Mouse (Mus musculus): ENCODE data around the gene Gm17545.

DNA sequence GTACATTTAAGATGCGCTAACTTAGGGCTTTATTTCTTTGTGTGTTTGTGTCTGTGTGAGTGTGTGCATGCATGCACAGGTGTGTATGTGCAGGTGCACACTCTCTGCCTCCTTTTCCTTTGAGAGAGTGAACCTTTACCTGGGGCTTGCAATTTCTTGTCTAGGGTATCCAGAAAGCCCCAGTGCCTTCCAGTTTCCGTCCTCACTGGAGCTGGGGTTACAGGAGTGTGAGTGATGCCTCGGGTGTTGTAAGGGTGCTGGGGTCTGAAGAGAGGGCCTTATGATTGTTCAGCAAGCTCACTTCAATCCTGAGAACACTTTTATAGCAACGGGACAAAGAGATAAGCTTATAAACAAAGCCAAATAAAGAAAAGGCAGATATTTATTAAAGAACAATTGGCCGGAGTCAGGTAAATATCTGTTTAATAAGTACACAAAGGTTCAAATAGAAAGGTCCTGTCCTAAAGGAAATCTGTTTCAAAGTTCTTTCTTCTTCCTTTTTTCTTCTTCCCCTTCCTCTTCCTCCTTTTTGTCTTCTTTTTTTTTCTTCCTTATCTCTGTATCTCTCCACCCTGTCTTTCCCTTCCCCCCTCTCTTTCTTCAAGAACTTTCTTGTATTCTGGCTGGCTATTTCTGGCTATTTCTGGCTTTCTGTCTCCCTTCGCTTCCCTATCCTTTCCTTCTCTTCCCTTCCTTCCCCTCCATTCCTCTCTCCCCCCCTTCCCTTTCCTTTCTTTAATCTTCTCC is 43.1 kb downstream of the Gm17545 start:
- TF ChIP-seq CTCF (IDR thresholded peaks at IDR 0.05; ENCODE audit: low read depth, low read length) = no peak
- no peak for TF ChIP-seq GATA2 (IDR thresholded peaks at IDR 0.05; ENCODE audit: borderline replicate concordance, low read depth, low read length)
- no peak for TF ChIP-seq POLR2AphosphoS5 (IDR thresholded peaks at IDR 0.05; ENCODE audit: insufficient replicate concordance, low read depth, low read length)

All from G1E (cell line).